Mouse (Mus musculus): ENCODE data around the gene Tex12.

DNA sequence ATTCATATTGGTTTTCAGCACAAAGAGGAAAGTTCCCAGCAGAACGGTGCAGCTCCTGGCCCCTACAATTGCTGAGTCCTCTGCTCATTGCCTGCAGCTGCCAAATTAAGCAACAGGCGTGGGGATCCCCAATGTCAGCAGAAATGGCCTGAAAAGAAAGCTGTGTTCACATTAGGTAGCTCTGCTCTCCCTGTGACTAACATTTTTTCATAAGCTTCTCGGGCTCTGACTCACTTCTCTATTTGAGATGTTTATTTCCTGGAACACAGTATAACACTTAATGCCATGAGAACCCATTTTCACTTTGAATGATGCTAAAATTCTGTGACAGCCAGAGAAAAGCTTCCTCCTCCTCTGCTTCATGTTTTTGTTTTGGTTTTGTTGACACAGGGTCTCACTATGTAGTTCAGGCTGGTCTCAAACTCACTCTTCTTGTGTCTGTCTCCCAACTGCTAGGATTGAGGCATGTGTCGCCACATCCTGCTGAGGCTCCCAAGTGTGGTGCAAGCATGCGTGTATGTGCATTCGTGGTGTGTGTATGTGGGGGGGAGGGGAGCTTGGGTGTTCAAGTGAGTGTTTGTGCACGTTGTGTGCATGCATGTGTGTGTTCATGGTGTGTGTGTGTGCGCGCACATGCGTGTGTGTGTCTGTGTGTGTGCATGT, 29.9 kb upstream of the Tex12 start:
- TF ChIP-seq CTCF (IDR thresholded peaks at IDR 0.05; ENCODE audit: control insufficient read depth, insufficient read depth, low read length), result no peak
- TF ChIP-seq POLR2A (IDR thresholded peaks at IDR 0.05; ENCODE audit: borderline replicate concordance, control insufficient read depth, low read depth, low read length), result no peak
